Mouse (Mus musculus) embryonic stem cell, embryonic (primary cell): ENCODE results near the gene Zbtb4.

Experiments used
- CTCF ChIA-PET, 4 experiments: fragments of 300-600 bp in 2 of 4; fragments of 350-600 bp in 2 of 4; sonication (Branson Sonifier 250); formaldehyde crosslinking; loops; one replicate each; lab custom pipeline; 2022; ENCODE audit warnings: inconsistent platforms in 2 of 4; lab: Charles Lee
- POLR2A ChIA-PET, 4 experiments: fragments of 300-600 bp in 2 of 4; fragments of 350-600 bp in 2 of 4; sonication (Branson Sonifier 250); formaldehyde crosslinking; loops; one replicate each; lab custom pipeline; 2022; ENCODE audit warnings: antibody characterized with exemption in 4 of 4, inconsistent platforms in 1 of 4; lab: Charles Lee

Zbtb4 gene

GRCm38 (mm10) chr11:69818871-69819270 is 53.2 kb downstream of the Zbtb4 start:
- CTCF ChIA-PET, result interaction anchor here in 1 of 4 experiments (1.3 kb wide), 1 partner anchor 19 kb away, joined by 4 read pairs; the partner anchor contains the start of genes Nlgn2 and Tmem256
- POLR2A ChIA-PET, result interaction anchor here in 1 of 4 experiments (0.7 to 1.5 kb wide), 2 partner anchors 9 to 34 kb away, joined by 3 read pairs; no protein-coding TSS in a partner anchor

- ChIA-PET CTCF (no interaction called here), POLR2A (interaction anchor here in 2 of 4 experiments (0.5 to 1.3 kb wide), 4 partner anchors 12 to 195 kb away, joined by 3 to 5 read pairs (median 3); partner anchors contain the start of genes Dlg4 (in 1 of the 2), Nlgn2 (in 1 of the 2) and Tmem256 (in 1 of the 2))
These were observed 56.4 kb downstream of the Zbtb4 start, which contains the start of gene Spem1 for GRCm38 (mm10) chr11:69822080-69822479. Gene Spem1 (minus strand): TSS chr11:69822180.

GRCm38 (mm10) chr11:69823456-69823855 is 57.7 kb downstream of the Zbtb4 start:
- POLR2A ChIA-PET, result interaction anchor here in 2 of 4 experiments (0.6 to 1.2 kb wide), 3 partner anchors 8 to 18 kb away, joined by 3 read pairs; partner anchors contain the start of genes Gm39566 (in 1 of the 2) and Tmem102 (in 1 of the 2)
- CTCF ChIA-PET, result interaction anchor here in 1 of 4 experiments (0.6 kb wide), 1 partner anchor 702 kb away, joined by 3 read pairs; no protein-coding TSS in a partner anchor

- ChIA-PET CTCF (interaction anchor here in 2 of 4 experiments (0.6 to 1.2 kb wide), 4 partner anchors 9 to 238 kb away, joined by 3 to 6 read pairs (median 4); partner anchors contain the start of genes Nlgn2 (in 1 of the 2) and Tmem256 (in 1 of the 2)), POLR2A (interaction anchor here in 3 of 4 experiments (0.7 to 2.0 kb wide), 20 partner anchors 9 to 92 kb away, joined by 3 to 14 read pairs (median 4); partner anchors contain the start of genes Tmem256 (in 3 of the 3), Nlgn2 (in 2 of the 3) and Tmem102 (in 2 of the 3))
These were observed 63.1 kb downstream of the Zbtb4 start for GRCm38 (mm10) chr11:69828832-69829231.

GRCm38 (mm10) chr11:69833554-69833953 is 67.8 kb downstream of the Zbtb4 start:
- ChIA-PET POLR2A (interaction anchor here (0.7 to 2.8 kb wide), 35 partner anchors 8 to 168 kb away, joined by 3 to 14 read pairs (median 4); partner anchors contain the start of genes Tmem102 (in 2 of the 4), 2810408A11Rik (in 1 of the 4), Cd68 (in 1 of the 4) and Eif5a (in 1 of the 4)), CTCF (interaction anchor here in 1 of 4 experiments (1.1 kb wide), 1 partner anchor 28 kb away, joined by 3 read pairs; the partner anchor contains the start of gene Tmem102)
